Mouse (Mus musculus): ENCODE results near the gene Ubr3. TPM values are rescaled to one million over a fixed set of nuclear protein-coding genes. Genes with fewer than 3 reads are reported as not detected.
"Not testable (repeated sequence)": the region's sequence is repeated elsewhere in the genome, so short reads cannot be mapped to it uniquely, and the experiment has no call there.

Gene Ubr3
- polyA plus RNA-seq, 1 experiment, result 38.7 TPM

GRCm38 (mm10) chr2:69952849-69953248 is 55.8 kb downstream of the Ubr3 start:
- no peak for TF ChIP-seq POLR2A (IDR thresholded peaks at IDR 0.05; ENCODE audit: borderline replicate concordance, low read depth, low read length)
- no peak for TF ChIP-seq CTCF (IDR thresholded peaks at IDR 0.05; ENCODE audit: low read depth, low read length)
- Histone ChIP-seq H3K4me3 (ENCODE audit: insufficient read depth, low read length) (no peak overlapping the region), H3K27ac (ENCODE audit: insufficient read depth, low read depth, low read length) (no peak overlapping the region), H3K4me1 (ENCODE audit: control insufficient read depth, insufficient read depth, low read length) (no peaks in the 10 kb centered on the region)

GRCm38 (mm10) chr2:69955635-69956034 is 58.6 kb downstream of the Ubr3 start:
- H3K4me1 ChIP-seq (ENCODE audit: control insufficient read depth, insufficient read depth, low read length), result no peaks in the 10 kb centered on the region
- TF ChIP-seq POLR2A (IDR thresholded peaks at IDR 0.05; ENCODE audit: borderline replicate concordance, low read depth, low read length), result no peak
- TF ChIP-seq CTCF (IDR thresholded peaks at IDR 0.05; ENCODE audit: low read depth, low read length), result no peak
- H3K4me3 ChIP-seq (ENCODE audit: insufficient read depth, low read length), result no peak overlapping the region
- H3K27ac ChIP-seq (ENCODE audit: insufficient read depth, low read depth, low read length), result no peak overlapping the region

GRCm38 (mm10) chr2:69957622-69958021 is 60.6 kb downstream of the Ubr3 start:
- Histone ChIP-seq H3K4me1 (ENCODE audit: control insufficient read depth, insufficient read depth, low read length) (no peaks in the 10 kb centered on the region), H3K4me3 (ENCODE audit: insufficient read depth, low read length) (no peak overlapping the region), H3K27ac (ENCODE audit: insufficient read depth, low read depth, low read length) (no peak overlapping the region)
- TF ChIP-seq POLR2A (IDR thresholded peaks at IDR 0.05; ENCODE audit: borderline replicate concordance, low read depth, low read length), result no peak
- TF ChIP-seq CTCF (IDR thresholded peaks at IDR 0.05; ENCODE audit: low read depth, low read length), result no peak

- H3K4me1 ChIP-seq (ENCODE audit: control insufficient read depth, insufficient read depth, low read length), result no peaks in the 10 kb centered on the region
- H3K27ac ChIP-seq (ENCODE audit: insufficient read depth, low read depth, low read length), result no peak overlapping the region
- no peak for TF ChIP-seq CTCF (IDR thresholded peaks at IDR 0.05; ENCODE audit: low read depth, low read length)
- no peak for TF ChIP-seq POLR2A (IDR thresholded peaks at IDR 0.05; ENCODE audit: borderline replicate concordance, low read depth, low read length)
- H3K4me3 ChIP-seq (ENCODE audit: insufficient read depth, low read length), result no peak overlapping the region
Observed at GRCm38 (mm10) chr2:69974896-69975295, 77.8 kb downstream of the Ubr3 start.

- no peak for TF ChIP-seq POLR2A (IDR thresholded peaks at IDR 0.05; ENCODE audit: borderline replicate concordance, low read depth, low read length)
- TF ChIP-seq CTCF (IDR thresholded peaks at IDR 0.05; ENCODE audit: low read depth, low read length), result no peak
- Histone ChIP-seq H3K27ac (ENCODE audit: insufficient read depth, low read depth, low read length) (no peak overlapping the region), H3K4me1 (ENCODE audit: control insufficient read depth, insufficient read depth, low read length) (no peaks in the 10 kb centered on the region), H3K4me3 (ENCODE audit: insufficient read depth, low read length) (no peak overlapping the region)
Observed at GRCm38 (mm10) chr2:69989224-69989623, 92.2 kb downstream of the Ubr3 start.

GRCm38 (mm10) chr2:69990647-69991046 is 93.6 kb downstream of the Ubr3 start:
- H3K4me1 ChIP-seq (ENCODE audit: control insufficient read depth, insufficient read depth, low read length), result no peaks in the 10 kb centered on the region
- H3K4me3 ChIP-seq (ENCODE audit: insufficient read depth, low read length), result no peak overlapping the region
- H3K27ac ChIP-seq (ENCODE audit: insufficient read depth, low read depth, low read length), result no peak overlapping the region
- no peak for TF ChIP-seq CTCF (IDR thresholded peaks at IDR 0.05; ENCODE audit: low read depth, low read length)
- no peak for TF ChIP-seq POLR2A (IDR thresholded peaks at IDR 0.05; ENCODE audit: borderline replicate concordance, low read depth, low read length)

GRCm38 (mm10) chr2:69994082-69994736 is 97.2 kb downstream of the Ubr3 start:
- H3K27ac ChIP-seq (ENCODE audit: insufficient read depth, low read depth, low read length); H3K4me3 ChIP-seq (ENCODE audit: insufficient read depth, low read length); H3K4me1 ChIP-seq (ENCODE audit: control insufficient read depth, insufficient read depth, low read length): not testable (repeated sequence)

GRCm38 (mm10) chr2:69994779-69995178 is 97.7 kb downstream of the Ubr3 start:
- no peak overlapping the region for H3K27ac ChIP-seq (ENCODE audit: insufficient read depth, low read depth, low read length)

GRCm38 (mm10) chr2:69999097-69999770 is 102.2 kb downstream of the Ubr3 start:
- no peaks in the 10 kb centered on the region for H3K4me1 ChIP-seq (ENCODE audit: control insufficient read depth, insufficient read depth, low read length)
- no peak overlapping the region for H3K27ac ChIP-seq (ENCODE audit: insufficient read depth, low read depth, low read length)
- no peak overlapping the region for H3K4me3 ChIP-seq (ENCODE audit: insufficient read depth, low read length)
- no peak for TF ChIP-seq CTCF (IDR thresholded peaks at IDR 0.05; ENCODE audit: low read depth, low read length)
- no peak for TF ChIP-seq POLR2A (IDR thresholded peaks at IDR 0.05; ENCODE audit: borderline replicate concordance, low read depth, low read length)

More at GRCm38 (mm10) chr2:69994779-69995178, 97.7 kb downstream of the Ubr3 start:
- H3K4me3 ChIP-seq (ENCODE audit: insufficient read depth, low read length), result no peak overlapping the region
- H3K4me1 ChIP-seq (ENCODE audit: control insufficient read depth, insufficient read depth, low read length), result no peaks in the 10 kb centered on the region
- TF ChIP-seq POLR2A (IDR thresholded peaks at IDR 0.05; ENCODE audit: borderline replicate concordance, low read depth, low read length) (no peak), CTCF (IDR thresholded peaks at IDR 0.05; ENCODE audit: low read depth, low read length) (no peak)

- no peaks in the 10 kb centered on the region for H3K4me1 ChIP-seq (ENCODE audit: control insufficient read depth, insufficient read depth, low read length)
- no peak overlapping the region for H3K4me3 ChIP-seq (ENCODE audit: insufficient read depth, low read length)
- H3K27ac ChIP-seq (ENCODE audit: insufficient read depth, low read depth, low read length), result no peak overlapping the region
- TF ChIP-seq CTCF (IDR thresholded peaks at IDR 0.05; ENCODE audit: low read depth, low read length) (no peak), POLR2A (IDR thresholded peaks at IDR 0.05; ENCODE audit: borderline replicate concordance, low read depth, low read length) (no peak)
Observed at GRCm38 (mm10) chr2:70000316-70000715, 103.3 kb downstream of the Ubr3 start.
